Mouse (Mus musculus): ENCODE measurements around the gene Hcn1.

DNA sequence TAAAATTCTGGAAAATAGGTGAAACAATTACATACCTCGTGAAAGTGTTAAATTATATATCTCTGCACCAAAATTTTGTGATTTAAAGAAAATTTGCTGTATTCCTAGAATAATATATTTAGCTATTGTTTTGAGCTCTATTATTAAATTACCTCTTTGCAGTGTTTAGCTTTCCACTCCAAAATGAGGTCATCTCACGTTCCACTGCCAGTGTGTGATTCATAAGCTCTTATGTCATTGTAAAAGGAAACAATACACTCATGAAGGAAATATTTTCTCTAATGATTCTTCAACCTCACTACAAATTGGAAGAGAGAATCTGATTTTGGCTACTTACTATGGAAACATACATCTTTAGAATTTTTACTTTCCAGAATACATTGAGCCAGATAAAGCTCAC, 329.6 kb downstream of the Hcn1 start:
- no peak for TF ChIP-seq CTCF (IDR thresholded peaks at IDR 0.05; ENCODE audit: borderline replicate concordance, insufficient read depth, low read depth, low read length)
- no peak for TF ChIP-seq POLR2A (IDR thresholded peaks at IDR 0.05; ENCODE audit: borderline replicate concordance, insufficient read depth, low read length)
